Mouse (Mus musculus) adrenal gland, adult 18-20 months (tissue): ENCODE results near the gene Tspan10. TPM values are rescaled to one million over a fixed set of nuclear protein-coding genes. Genes with fewer than 3 reads are reported as not detected.

ENCODE experiments used
- DNase-seq, 2 experiments: peaks; one replicate each; pipeline ENCODE4 v3.0.0; 2021 to 2022; ENCODE audit warnings: low spot score in 2 of 2
- total RNA-seq, 2 experiments: library from RNA; stranded (reverse); gene quantifications; 1 replicate in 1 of 2; 2 replicates in 1 of 2; pipeline ENCODE4 v1.2.3; 2021

The Tspan10 gene
- total RNA-seq, 2 experiments from 2014 or later, result 4.5 TPM; not detected in 1

DNA sequence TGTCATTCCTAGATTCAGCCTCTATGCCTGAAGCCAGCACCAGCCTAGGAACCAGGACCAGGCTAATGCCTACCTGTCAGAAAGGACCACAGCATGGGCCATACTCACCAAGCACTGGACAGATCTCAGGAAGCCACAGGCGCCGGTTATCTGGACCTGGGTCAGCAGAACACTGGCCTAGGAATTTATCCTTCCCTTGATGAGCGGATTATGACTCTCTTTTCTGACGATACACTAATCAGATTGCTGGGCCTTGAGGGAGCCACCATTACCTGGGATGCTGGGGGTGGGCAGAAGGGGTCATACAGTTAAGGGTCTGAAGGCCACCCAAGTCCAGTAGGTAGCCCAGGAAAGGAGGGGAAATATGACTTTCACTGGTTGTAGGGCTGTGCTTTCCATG is 10.9 kb downstream of the Tspan10 start, which contains the start of gene Pde6g:
Pde6g (minus strand) TSS at position 195 of the 400 bp plus-strand sequence.
- no peak for DNase-seq

DNA sequence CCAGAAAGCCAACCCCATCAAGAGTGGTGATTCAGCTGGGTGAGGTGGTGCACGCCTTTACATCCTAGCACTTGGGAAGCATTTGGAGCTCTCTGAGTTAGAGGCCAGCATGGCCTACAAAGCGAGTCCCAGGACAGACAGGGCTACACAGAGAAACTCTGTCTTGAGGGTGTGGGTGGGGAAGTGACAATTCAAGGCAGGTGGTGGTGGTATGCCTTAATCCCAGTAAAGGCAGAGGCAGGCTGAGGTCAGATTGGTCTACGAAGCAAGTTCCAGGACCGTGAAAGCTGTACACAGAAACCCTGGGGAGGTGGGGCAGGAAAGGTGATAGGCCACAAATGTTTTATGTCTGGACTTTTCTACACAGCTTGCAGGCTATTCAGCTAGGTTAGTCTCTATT is 12.5 kb downstream of the Tspan10 start:
- no peak for DNase-seq

- DNase-seq, result no peak
These were observed 13.0 kb downstream of the Tspan10 start for GRCm38 (mm10) chr11:120455413-120455812.

DNA sequence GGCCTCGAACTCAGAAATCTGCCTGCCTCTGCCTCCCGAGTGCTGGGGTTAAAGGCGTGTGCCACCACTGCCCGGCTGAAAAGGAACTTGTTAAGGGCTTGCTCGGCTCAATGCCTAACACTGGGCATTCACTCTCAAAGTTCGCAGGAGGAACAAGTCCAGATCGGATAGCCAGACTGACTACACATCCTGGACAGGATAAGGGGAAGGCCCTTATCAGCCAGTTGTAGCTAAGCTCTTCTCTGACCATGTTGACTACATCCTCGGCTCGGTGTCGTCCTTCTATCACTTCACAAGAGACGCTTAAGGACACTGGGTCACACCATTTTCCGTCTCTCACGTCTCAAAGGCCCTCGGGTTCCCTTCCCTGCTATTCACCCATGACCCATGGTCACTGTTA is 14.9 kb downstream of the Tspan10 start:
- DNase-seq, result no peak

GRCm38 (mm10) chr11:120457772-120458751 is 15.6 kb downstream of the Tspan10 start, which contains the start of the genes Oxld1 and Ccdc137:
Gene Oxld1, minus strand, starts transcription at chr11:120458068.
Gene Ccdc137, plus strand, starts transcription at chr11:120458115.
- DNase-seq, result peak; percentile 62 to 74

GRCm38 (mm10) chr11:120458847-120459597 is 16.6 kb downstream of the Tspan10 start:
- DNase-seq, result no peak

- no peak for DNase-seq
These were observed 21.1 kb downstream of the Tspan10 start for GRCm38 (mm10) chr11:120463536-120463935.

- no peak for DNase-seq
These were observed 21.9 kb downstream of the Tspan10 start for GRCm38 (mm10) chr11:120464365-120464764.

GRCm38 (mm10) chr11:120465521-120465920 is 23.1 kb downstream of the Tspan10 start:
- no peak for DNase-seq

DNA sequence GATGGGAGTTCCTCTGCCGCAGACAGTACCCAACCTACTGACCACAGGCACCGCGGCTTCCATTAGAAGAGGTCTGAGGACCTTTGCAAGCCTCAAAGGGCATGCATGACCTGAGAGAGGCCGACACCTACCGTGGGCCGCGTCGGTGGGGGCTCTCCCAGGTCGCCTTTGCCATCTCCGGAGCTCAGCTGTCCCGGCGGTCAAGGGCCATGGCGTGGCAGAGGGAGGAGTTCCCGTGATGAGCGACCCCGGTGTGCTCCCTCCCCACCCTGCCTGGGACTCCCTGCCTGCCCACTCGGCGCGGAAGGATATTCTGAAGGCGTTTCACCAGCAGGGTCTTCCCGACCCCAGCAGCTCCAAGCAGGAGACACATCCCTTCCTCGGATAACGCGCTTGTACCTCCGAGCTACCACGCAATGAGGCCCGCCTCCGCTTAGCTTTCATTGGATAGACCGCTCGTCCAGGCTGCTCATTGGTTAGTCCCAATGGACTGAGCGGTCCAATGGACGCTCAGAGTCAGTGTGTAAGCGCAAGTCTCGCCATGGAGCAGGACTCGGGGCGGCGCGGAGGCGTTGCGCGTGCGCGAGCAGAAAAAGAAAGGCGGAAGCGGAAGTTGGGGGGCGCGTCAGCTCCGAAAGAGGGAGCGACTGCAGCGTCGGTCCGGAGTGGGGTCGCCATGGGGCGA is 24.7 kb downstream of the Tspan10 start, which contains the start of gene Arl16:
Arl16 (minus strand) TSS at position 557 of the 685 bp plus-strand sequence.
- DNase-seq, result peak; percentile 89 to 91

DNA sequence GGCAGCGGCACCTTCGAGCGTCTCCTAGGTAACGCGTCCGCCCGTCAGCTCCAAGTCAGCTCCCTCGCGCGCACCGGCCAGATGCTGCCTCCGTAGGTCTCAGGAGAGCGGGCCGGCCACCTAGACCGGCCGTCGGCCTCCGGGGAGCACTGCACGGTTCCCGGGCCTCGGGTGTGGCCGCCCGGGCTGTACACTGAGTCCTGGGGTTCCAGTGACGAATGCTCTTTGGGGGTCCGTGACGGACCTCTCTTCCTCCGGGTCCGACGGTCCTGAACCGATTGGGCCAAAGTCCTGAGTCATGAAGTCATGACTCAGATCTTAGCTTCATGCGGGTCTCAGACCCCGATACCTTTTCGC is 25.3 kb downstream of the Tspan10 start:
- DNase-seq, result no peak

- no peak for DNase-seq
These were observed 29.6 kb downstream of the Tspan10 start for GRCm38 (mm10) chr11:120472052-120472451.

GRCm38 (mm10) chr11:120483448-120483934 is 41.0 kb downstream of the Tspan10 start:
- DNase-seq, result no peak

DNA sequence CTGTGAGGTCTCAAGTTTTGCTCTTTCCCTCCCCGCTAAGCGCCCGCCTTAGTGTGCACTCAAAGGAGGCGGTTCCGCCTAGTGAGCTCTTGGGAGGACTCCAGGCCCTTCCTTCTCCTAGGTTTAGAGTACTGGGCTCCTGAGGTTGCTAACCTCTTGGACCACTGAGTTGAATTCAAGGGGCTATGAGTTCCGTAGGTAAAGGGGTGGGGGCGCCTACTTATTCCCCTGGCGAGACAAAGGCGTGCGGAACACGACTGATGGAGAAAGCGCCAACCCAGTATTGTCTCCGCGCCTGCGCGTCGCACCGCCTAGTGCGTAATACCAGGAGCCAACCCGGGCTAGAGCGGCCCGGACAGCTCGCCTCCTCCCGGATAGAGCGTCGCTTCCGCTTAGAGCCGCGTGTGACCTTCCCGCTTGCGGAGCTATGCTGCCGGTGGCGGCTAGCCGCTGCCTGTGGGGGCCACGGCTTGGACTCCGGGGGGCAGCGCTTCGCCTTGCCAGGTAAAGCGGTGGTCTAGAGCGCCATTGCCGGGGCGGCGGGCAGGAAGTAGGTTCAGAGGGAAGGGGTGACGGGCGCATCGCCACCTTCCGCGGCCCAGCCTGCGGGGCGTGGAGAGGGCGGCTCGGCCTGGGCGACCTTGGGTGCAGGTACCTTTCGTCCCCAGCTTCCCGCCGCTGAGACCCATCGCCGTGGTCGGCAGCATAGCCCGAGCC is 42.0 kb downstream of the Tspan10 start, which contains the start of gene Mrpl12:
Mrpl12 (plus strand) TSS at position 349 of the 717 bp plus-strand sequence.
- DNase-seq, result peak; percentile 85

DNA sequence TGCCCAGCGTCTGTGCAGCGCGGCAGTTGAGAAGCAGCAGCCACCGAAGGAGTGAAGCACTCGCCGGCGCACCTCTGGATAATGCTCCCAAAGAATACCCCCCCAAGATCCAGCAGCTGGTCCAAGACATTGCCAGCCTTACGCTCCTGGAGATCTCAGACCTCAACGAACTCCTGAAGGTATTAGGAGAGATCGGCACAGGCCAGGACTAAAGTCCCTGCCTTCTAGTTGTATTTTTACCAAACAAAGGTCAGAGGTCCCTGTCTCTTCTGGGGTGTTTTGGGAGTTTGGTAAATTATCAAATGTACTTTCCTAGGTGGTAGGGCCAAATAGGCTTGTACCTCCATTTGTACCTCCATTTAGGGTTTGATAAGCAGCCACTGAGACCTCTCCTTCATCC is 42.8 kb downstream of the Tspan10 start:
- no peak for DNase-seq

- no peak for DNase-seq
These were observed 46.1 kb downstream of the Tspan10 start for GRCm38 (mm10) chr11:120488516-120488915.

DNA sequence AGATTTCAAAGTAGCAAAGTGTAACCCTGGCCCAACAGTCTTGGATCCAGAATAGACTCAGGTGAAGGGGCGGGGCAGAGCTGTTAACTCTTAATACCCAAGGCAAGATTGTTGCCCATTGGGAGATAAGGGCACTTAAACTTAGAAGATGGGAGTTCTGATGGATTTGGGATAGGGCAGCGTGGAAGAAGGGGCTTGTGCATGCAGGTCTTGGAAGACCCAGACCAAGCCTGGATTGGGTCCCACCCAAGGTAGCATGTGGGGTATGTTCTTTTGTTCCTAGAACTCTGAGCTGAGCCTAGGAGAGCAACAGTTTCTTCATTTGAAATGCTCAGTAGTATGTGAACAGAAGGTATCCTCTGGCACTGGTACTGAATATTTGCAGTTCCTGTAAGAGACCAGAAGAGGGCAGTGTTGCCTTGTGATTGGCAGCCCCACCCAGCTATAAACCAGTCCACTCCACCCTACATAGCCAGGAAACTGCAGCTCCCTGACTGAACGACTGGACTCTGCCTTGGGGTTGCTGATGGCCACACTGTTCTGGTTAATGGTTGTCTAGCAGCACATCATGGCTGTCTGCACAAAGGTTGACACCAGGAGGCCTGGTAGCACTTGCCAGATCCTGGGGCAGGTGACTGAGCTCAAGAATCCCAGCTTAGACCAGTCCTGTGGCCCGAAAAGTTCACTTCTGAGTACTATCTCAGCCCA is 46.8 kb downstream of the Tspan10 start:
- DNase-seq, result peak; percentile 42 to 55

DNA sequence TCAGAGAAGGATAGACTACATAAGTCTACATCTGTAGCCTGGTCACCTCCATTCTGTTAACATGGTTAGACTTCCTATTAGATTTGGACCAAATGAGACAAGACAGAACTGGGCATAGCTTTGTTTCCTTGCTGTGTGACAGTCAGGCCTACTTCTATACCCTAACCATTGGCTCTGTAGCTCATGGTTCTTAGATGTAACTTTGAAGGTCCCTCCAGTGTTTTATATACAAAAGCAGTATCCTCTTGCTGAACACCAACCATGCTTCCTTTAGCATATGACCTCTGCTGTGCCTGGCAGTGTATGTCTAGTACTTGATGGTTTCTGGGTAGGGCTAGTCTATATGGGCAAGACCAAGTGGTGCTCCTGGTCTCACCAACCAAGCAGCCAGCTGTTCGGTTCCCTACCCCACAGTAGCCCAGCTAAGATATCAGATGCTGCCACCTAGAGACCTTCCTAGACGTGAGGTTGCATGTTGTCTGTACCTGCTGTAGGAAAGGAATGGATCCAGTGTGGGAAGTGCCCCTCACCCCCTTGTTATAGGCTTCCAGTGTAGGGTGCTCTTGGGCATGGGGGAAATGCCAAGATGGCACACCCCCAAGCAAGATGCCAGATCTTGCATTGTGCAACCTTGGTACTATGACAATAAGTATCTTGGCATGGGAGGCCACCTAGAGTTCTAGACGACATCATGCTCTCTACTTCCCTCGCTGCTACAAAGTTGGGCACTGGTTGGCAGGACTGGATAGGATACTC is 48.0 kb downstream of the Tspan10 start:
- DNase-seq, result no peak
